Mouse (Mus musculus) neural tube, embryonic 15.5 days (tissue): ENCODE results near the gene Aplnr. TPM values are rescaled to one million over a fixed set of nuclear protein-coding genes. Genes with fewer than 3 reads are reported as not detected.

Source experiments
- ATAC-seq: fragments of 200-750 bp; cut with Nextera tagmentation; 2 replicates; pipeline ENCODE4 v1.8.0; 2017; ENCODE audit warnings: mild to moderate bottlenecking, moderate TSS enrichment, moderate library complexity; ENCODE audit not compliant: low FRiP score
- H3K27ac ChIP-seq: fragments of 300-500 bp; sonication (generic); replicated peaks from 2 replicates; pipeline ENCODE4 v1.5.1; 2015; ENCODE audit warnings: mild to moderate bottlenecking, inconsistent platforms
- H3K27me3 ChIP-seq: fragments of 300-500 bp; sonication (generic); replicated peaks from 2 replicates; pipeline ENCODE4 v1.6.1; 2015; ENCODE audit warnings: inconsistent platforms
- H3K36me3 ChIP-seq: fragments of 300-500 bp; sonication (generic); 2 replicates; pipeline ENCODE4 v1.6.1; 2015; ENCODE audit warnings: inconsistent platforms
- H3K4me1 ChIP-seq: fragments of 300-500 bp; sonication (generic); 2 replicates; pipeline ENCODE4 v1.6.1; 2015; ENCODE audit warnings: inconsistent platforms
- H3K4me2 ChIP-seq: fragments of 300-500 bp; sonication (generic); 2 replicates; pipeline ENCODE4 v1.6.1; 2015; ENCODE audit warnings: inconsistent platforms, mild to moderate bottlenecking, moderate library complexity
- H3K4me3 ChIP-seq: fragments of 300-500 bp; sonication (generic); replicated peaks from 2 replicates; pipeline ENCODE4 v1.5.1; 2015; ENCODE audit warnings: mild to moderate bottlenecking, inconsistent platforms
- H3K9ac ChIP-seq: fragments of 300-500 bp; sonication (generic); replicated peaks from 2 replicates; pipeline ENCODE4 v1.6.1; 2015; ENCODE audit warnings: mild to moderate bottlenecking, inconsistent platforms
- H3K9me3 ChIP-seq: fragments of 300-500 bp; sonication (generic); replicated peaks from 2 replicates; pipeline ENCODE4 v1.6.1; 2016; ENCODE audit warnings: inconsistent platforms
- WGBS: fragments of 180-500 bp; shearing (Covaris S2); methylation state at CpG from one replicate; pipeline ENCODE4 v1.1.7; 2015; ENCODE audit warnings: mixed read lengths; 5-methylcytosine and 5-hydroxymethylcytosine counted together
- polyA plus RNA-seq: library from polyadenylated mRNA; unstranded; fragments of >200 nt; fragmentation: Nextera tagmentation; extraction: Ambion mirVana; gene quantifications from 2 replicates; pipeline ENCODE4 v1.2.1, GENCODE M21; 2015

Aplnr gene
- 29.8 and 45.8 TPM in 2 replicates for polyA plus RNA-seq

GRCm38 (mm10) chr2:85136089-85136488 lies at the start of gene Aplnr:
TSS of gene Aplnr (plus strand) at chr2:85136225.
- Histone ChIP-seq H3K4me1 (no peaks in the 10 kb centered on the region), H3K27me3 (no peaks in the 10 kb centered on the region), H3K9ac (no peak within 1 kb of the TSS), H3K4me2 (no peak within 1 kb of the TSS), H3K36me3 (no peaks in the 10 kb centered on the region), H3K4me3 (peak within 1 kb of the TSS; percentile 6; the same call in 1 of the 2 replicates), H3K9me3 (no peaks in the 10 kb centered on the region), H3K27ac (no peak within 1 kb of the TSS)
- WGBS, result 6% methylated on average over 4 of the region's 4 CpGs
- ATAC-seq, result no peak

- H3K4me2 ChIP-seq, result no peak overlapping the region
- no peak overlapping the region for H3K9ac ChIP-seq
- H3K4me3 ChIP-seq, result no peak overlapping the region
- peak; percentile 78 for ATAC-seq
- no peaks in the 10 kb centered on the region for H3K27me3 ChIP-seq
- WGBS, result 58% methylated on average over 11 of the region's 11 CpGs
- no peak overlapping the region for H3K27ac ChIP-seq
- H3K36me3 ChIP-seq, result no peaks in the 10 kb centered on the region
- no peaks in the 10 kb centered on the region; the same call in 1 of the 2 replicates for H3K4me1 ChIP-seq
- H3K9me3 ChIP-seq, result no peaks in the 10 kb centered on the region
These were observed 47.0 kb upstream of the Aplnr start for GRCm38 (mm10) chr2:85088716-85089646.

- no peak for ATAC-seq
- H3K9me3 ChIP-seq, result no peaks in the 10 kb centered on the region
- no peaks in the 10 kb centered on the region for H3K27me3 ChIP-seq
- H3K9ac ChIP-seq, result no peak overlapping the region
- no peak overlapping the region for H3K4me2 ChIP-seq
- no peaks in the 10 kb centered on the region for H3K36me3 ChIP-seq
- no peaks in the 10 kb centered on the region; the same call in 1 of the 2 replicates for H3K4me1 ChIP-seq
- H3K27ac ChIP-seq, result no peak overlapping the region
- H3K4me3 ChIP-seq, result no peak overlapping the region
- 97% methylated on average over 4 of the region's 4 CpGs for WGBS
These were observed 44.7 kb upstream of the Aplnr start for GRCm38 (mm10) chr2:85091325-85091724.

- no peak overlapping the region for H3K4me3 ChIP-seq
- H3K4me1 ChIP-seq, result no peaks in the 10 kb centered on the region; the same call in 1 of the 2 replicates
- no peak overlapping the region for H3K9ac ChIP-seq
- no peak overlapping the region for H3K4me2 ChIP-seq
- H3K27me3 ChIP-seq, result no peaks in the 10 kb centered on the region
- WGBS, result 100% methylated on average over 1 of the region's 1 CpGs
- H3K36me3 ChIP-seq, result no peaks in the 10 kb centered on the region
- no peaks in the 10 kb centered on the region for H3K9me3 ChIP-seq
- no peak for ATAC-seq
- H3K27ac ChIP-seq, result no peak overlapping the region
These were observed 42.6 kb upstream of the Aplnr start for GRCm38 (mm10) chr2:85093376-85093775.

GRCm38 (mm10) chr2:85095906-85096305 lies 40.1 kb upstream of the Aplnr start:
- Histone ChIP-seq H3K9me3 (0 out of 2 replicates have a peak, but pooled peaks cover 1% of the 10 kb centered on the region), H3K36me3 (no peaks in the 10 kb centered on the region), H3K4me1 (no peaks in the 10 kb centered on the region; the same call in 1 of the 2 replicates), H3K27ac (no peak overlapping the region), H3K4me2 (no peak overlapping the region), H3K27me3 (no peaks in the 10 kb centered on the region), H3K9ac (no peak overlapping the region), H3K4me3 (no peak overlapping the region)
- 26% methylated on average over 5 of the region's 5 CpGs for WGBS
- ATAC-seq, result no peak; the same call in 1 of the 2 replicates

- H3K4me1 ChIP-seq, result no peaks in the 10 kb centered on the region; the same call in 1 of the 2 replicates
- no peaks in the 10 kb centered on the region for H3K36me3 ChIP-seq
- ATAC-seq, result no peak
- no peak overlapping the region for H3K9ac ChIP-seq
- no peak overlapping the region for H3K27ac ChIP-seq
- no peak overlapping the region for H3K4me3 ChIP-seq
- H3K9me3 ChIP-seq, result 0 out of 2 replicates have a peak, but pooled peaks cover 6% of the 10 kb centered on the region
- 79% methylated on average over 2 of the region's 2 CpGs for WGBS
- H3K4me2 ChIP-seq, result no peak overlapping the region
- H3K27me3 ChIP-seq, result no peaks in the 10 kb centered on the region
These were observed 38.0 kb upstream of the Aplnr start for GRCm38 (mm10) chr2:85098014-85098413.

GRCm38 (mm10) chr2:85098824-85099511 lies 37.1 kb upstream of the Aplnr start:
- Histone ChIP-seq H3K4me1 (no peaks in the 10 kb centered on the region; the same call in 1 of the 2 replicates), H3K4me3 (no peak overlapping the region), H3K9ac (no peak overlapping the region), H3K27me3 (no peaks in the 10 kb centered on the region), H3K9me3 (0 out of 2 replicates have a peak, but pooled peaks cover 6% of the 10 kb centered on the region), H3K36me3 (no peaks in the 10 kb centered on the region), H3K27ac (no peak overlapping the region), H3K4me2 (no peak overlapping the region)
- ATAC-seq, result no peak
- WGBS, result 83% methylated on average over 7 of the region's 7 CpGs

GRCm38 (mm10) chr2:85103201-85103600 lies 32.8 kb upstream of the Aplnr start:
- 79% methylated on average over 8 of the region's 8 CpGs for WGBS
- ATAC-seq, result no peak
- H3K4me2 ChIP-seq, result no peak overlapping the region

GRCm38 (mm10) chr2:85105426-85106013 lies 30.5 kb upstream of the Aplnr start:
- WGBS, result 81% methylated on average over 11 of the region's 11 CpGs
- peaks cover 4% of the 10 kb centered on the region; the same call in 1 of the 2 replicates for H3K4me1 ChIP-seq

More at GRCm38 (mm10) chr2:85103201-85103600, 32.8 kb upstream of the Aplnr start:
- H3K27ac ChIP-seq, result no peak overlapping the region
- H3K36me3 ChIP-seq, result no peaks in the 10 kb centered on the region
- H3K27me3 ChIP-seq, result no peaks in the 10 kb centered on the region
- H3K9me3 ChIP-seq, result 0 out of 2 replicates have a peak, but pooled peaks cover 6% of the 10 kb centered on the region
- H3K9ac ChIP-seq, result no peak overlapping the region
- no peaks in the 10 kb centered on the region for H3K4me1 ChIP-seq
- H3K4me3 ChIP-seq, result no peak overlapping the region

GRCm38 (mm10) chr2:85106068-85106790 lies 29.8 kb upstream of the Aplnr start:
- peaks cover 6% of the 10 kb centered on the region; the same call in 1 of the 2 replicates for H3K4me1 ChIP-seq
- H3K4me3 ChIP-seq, result no peak overlapping the region
- no peaks in the 10 kb centered on the region for H3K27me3 ChIP-seq
- no peak for ATAC-seq
- 78% methylated on average over 7 of the region's 7 CpGs for WGBS
- H3K4me2 ChIP-seq, result no peak overlapping the region
- H3K9me3 ChIP-seq, result 0 out of 2 replicates have a peak, but pooled peaks cover 1% of the 10 kb centered on the region
- no peak overlapping the region for H3K27ac ChIP-seq
- no peaks in the 10 kb centered on the region for H3K36me3 ChIP-seq
- H3K9ac ChIP-seq, result no peak overlapping the region

More at GRCm38 (mm10) chr2:85105426-85106013, 30.5 kb upstream of the Aplnr start:
- ATAC-seq, result no peak
- Histone ChIP-seq H3K4me2 (no peak overlapping the region), H3K9ac (no peak overlapping the region), H3K36me3 (no peaks in the 10 kb centered on the region), H3K9me3 (0 out of 2 replicates have a peak, but pooled peaks cover 6% of the 10 kb centered on the region), H3K27ac (no peak overlapping the region), H3K4me3 (no peak overlapping the region), H3K27me3 (no peaks in the 10 kb centered on the region)
